Mouse (Mus musculus) liver, embryonic 12.5 days (tissue): Measurements from ENCODE around the gene Gemin5. TPM values are rescaled to one million over a fixed set of nuclear protein-coding genes. Genes with fewer than 3 reads are reported as not detected.

Experiments
- ATAC-seq: fragments of 200-750 bp; cut with Nextera tagmentation; 2 replicates; pipeline ENCODE4 v1.8.0; 2017; ENCODE audit warnings: moderate number of reproducible peaks, mild to moderate bottlenecking, moderate library complexity
- H3K27ac ChIP-seq: fragments of 300-500 bp; sonication (generic); 2 replicates; pipeline ENCODE4 v1.5.1; 2016; ENCODE audit warnings: mild to moderate bottlenecking
- H3K27me3 ChIP-seq: fragments of 300-500 bp; sonication (generic); replicated peaks from 2 replicates; pipeline ENCODE4 v1.6.1; 2016; ENCODE audit warnings: mild to moderate bottlenecking, moderate library complexity
- H3K36me3 ChIP-seq: fragments of 300-500 bp; sonication (generic); 2 replicates; pipeline ENCODE4 v1.6.1; 2016; ENCODE audit warnings: mild to moderate bottlenecking, moderate library complexity
- H3K4me1 ChIP-seq: fragments of 300-500 bp; sonication (generic); 2 replicates; pipeline ENCODE4 v1.6.1; 2016
- H3K4me2 ChIP-seq: fragments of 300-500 bp; sonication (generic); 2 replicates; pipeline ENCODE4 v1.6.1; 2016; ENCODE audit warnings: mild to moderate bottlenecking, moderate library complexity
- H3K4me3 ChIP-seq: fragments of 300-500 bp; sonication (generic); 2 replicates; pipeline ENCODE4 v1.5.1; 2016; ENCODE audit warnings: mild to moderate bottlenecking, moderate library complexity
- H3K9ac ChIP-seq: fragments of 300-500 bp; sonication (generic); 2 replicates; pipeline ENCODE4 v1.6.1; 2016; ENCODE audit warnings: mild to moderate bottlenecking, moderate library complexity
- H3K9me3 ChIP-seq: fragments of 300-500 bp; sonication (generic); replicated peaks from 2 replicates; pipeline ENCODE4 v1.6.1; 2016; ENCODE audit warnings: mild to moderate bottlenecking, moderate library complexity
- WGBS: fragments of 180-500 bp; shearing (Covaris S2); methylation state at CpG from one replicate; pipeline ENCODE4 v1.1.7; 2016; ENCODE audit not compliant: insufficient replicate concordance; 5-methylcytosine and 5-hydroxymethylcytosine counted together
- polyA plus RNA-seq: library from polyadenylated mRNA; unstranded; fragments of >200 nt; fragmentation: Nextera tagmentation; extraction: Ambion mirVana; gene quantifications from 2 replicates; pipeline ENCODE4 v1.2.1, GENCODE M21; 2016

Gemin5 gene
- polyA plus RNA-seq, 1 experiment from 2014 or later: 25.4 TPM

- 20% methylated on average over 2 of the region's 2 CpGs for WGBS
- Histone ChIP-seq H3K27me3 (no peaks in the 10 kb centered on the region), H3K9me3 (no peaks in the 10 kb centered on the region), H3K27ac (peak overlapping the region; percentile 77), H3K9ac (peak overlapping the region; percentile 42; the same call in 1 of the 2 replicates), H3K36me3 (peaks cover 100% of the 10 kb centered on the region), H3K4me1 (peaks cover 25% of the 10 kb centered on the region), H3K4me2 (peak overlapping the region; percentile 28), H3K4me3 (no peak overlapping the region)
- ATAC-seq: peak; percentile 91
These were observed 40.8 kb downstream of the Gemin5 start for GRCm38 (mm10) chr11:58127544-58127943.

GRCm38 (mm10) chr11:58126397-58127160 is 41.8 kb downstream of the Gemin5 start:
- no peaks in the 10 kb centered on the region for H3K27me3 ChIP-seq
- H3K4me3 ChIP-seq: no peak overlapping the region
- H3K4me2 ChIP-seq: no peak overlapping the region
- ATAC-seq: no peak
- H3K36me3 ChIP-seq: peaks cover 98% of the 10 kb centered on the region
- peaks cover 25% of the 10 kb centered on the region for H3K4me1 ChIP-seq
- peak overlapping the region; percentile 77; the same call in 1 of the 2 replicates for H3K27ac ChIP-seq
- WGBS: 82% methylated on average over 7 of the region's 7 CpGs
- no peaks in the 10 kb centered on the region for H3K9me3 ChIP-seq
- H3K9ac ChIP-seq: no peak overlapping the region

GRCm38 (mm10) chr11:58125021-58125420 is 43.3 kb downstream of the Gemin5 start:
- Histone ChIP-seq H3K36me3 (peaks cover 98% of the 10 kb centered on the region), H3K4me3 (no peak overlapping the region), H3K4me1 (peaks cover 25% of the 10 kb centered on the region), H3K9ac (no peak overlapping the region), H3K27ac (no peak overlapping the region), H3K4me2 (no peak overlapping the region), H3K9me3 (no peaks in the 10 kb centered on the region), H3K27me3 (no peaks in the 10 kb centered on the region)
- no peak for ATAC-seq
- WGBS: 80% methylated on average over 11 of the region's 11 CpGs

GRCm38 (mm10) chr11:58123711-58124110 is 44.6 kb downstream of the Gemin5 start:
- Histone ChIP-seq H3K27ac (0 out of 2 replicates have a peak overlapping the region, but pooled peaks have one; percentile 23), H3K4me1 (peaks cover 22% of the 10 kb centered on the region), H3K4me2 (no peak overlapping the region), H3K4me3 (no peak overlapping the region), H3K9me3 (no peaks in the 10 kb centered on the region), H3K36me3 (peaks cover 98% of the 10 kb centered on the region), H3K27me3 (no peaks in the 10 kb centered on the region), H3K9ac (no peak overlapping the region)
- no peak for ATAC-seq
- 76% methylated on average over 2 of the region's 2 CpGs for WGBS

GRCm38 (mm10) chr11:58121351-58121750 is 47.0 kb downstream of the Gemin5 start:
- Histone ChIP-seq H3K27ac (no peak overlapping the region), H3K9ac (no peak overlapping the region), H3K4me1 (no peaks in the 10 kb centered on the region), H3K9me3 (no peaks in the 10 kb centered on the region), H3K36me3 (peaks cover 98% of the 10 kb centered on the region), H3K27me3 (no peaks in the 10 kb centered on the region), H3K4me3 (no peak overlapping the region), H3K4me2 (no peak overlapping the region)
- no peak for ATAC-seq
- 83% methylated on average over 9 of the region's 9 CpGs for WGBS

- WGBS: 82% methylated on average over 3 of the region's 3 CpGs
- H3K9me3 ChIP-seq: no peaks in the 10 kb centered on the region
- no peak for ATAC-seq
- no peak overlapping the region for H3K27ac ChIP-seq
- H3K9ac ChIP-seq: no peak overlapping the region
- no peak overlapping the region for H3K4me2 ChIP-seq
- no peak overlapping the region for H3K4me3 ChIP-seq
- H3K36me3 ChIP-seq: peaks cover 98% of the 10 kb centered on the region
- H3K27me3 ChIP-seq: no peaks in the 10 kb centered on the region
- H3K4me1 ChIP-seq: no peaks in the 10 kb centered on the region
These were observed 47.7 kb downstream of the Gemin5 start for GRCm38 (mm10) chr11:58120655-58121054.

- H3K36me3 ChIP-seq: peaks cover 100% of the 10 kb centered on the region
- 0 out of 2 replicates have a peak overlapping the region, but pooled peaks have one; percentile 16 for H3K27ac ChIP-seq
- no peak overlapping the region for H3K4me3 ChIP-seq
- H3K4me2 ChIP-seq: no peak overlapping the region
- H3K27me3 ChIP-seq: no peaks in the 10 kb centered on the region
- 85% methylated on average over 10 of the region's 10 CpGs for WGBS
- no peak for ATAC-seq
- no peaks in the 10 kb centered on the region for H3K4me1 ChIP-seq
- H3K9me3 ChIP-seq: no peaks in the 10 kb centered on the region
- no peak overlapping the region for H3K9ac ChIP-seq
These were observed 51.2 kb downstream of the Gemin5 start for GRCm38 (mm10) chr11:58117044-58117652.

GRCm38 (mm10) chr11:58116560-58116959 is 51.8 kb downstream of the Gemin5 start:
- Histone ChIP-seq H3K27ac (0 out of 2 replicates have a peak overlapping the region, but pooled peaks have one; percentile 16), H3K4me1 (no peaks in the 10 kb centered on the region), H3K27me3 (no peaks in the 10 kb centered on the region), H3K36me3 (peaks cover 100% of the 10 kb centered on the region), H3K4me3 (no peak overlapping the region), H3K9ac (no peak overlapping the region), H3K9me3 (no peaks in the 10 kb centered on the region), H3K4me2 (no peak overlapping the region)
- WGBS: 29% methylated on average over 1 of the region's 1 CpGs
- no peak for ATAC-seq

GRCm38 (mm10) chr11:58107664-58108337 is 60.5 kb downstream of the Gemin5 start:
- H3K36me3 ChIP-seq: peaks cover 51% of the 10 kb centered on the region
- peaks cover 40% of the 10 kb centered on the region for H3K4me1 ChIP-seq
- no peak overlapping the region for H3K4me2 ChIP-seq
- no peak overlapping the region for H3K27ac ChIP-seq
- no peak for ATAC-seq
- H3K27me3 ChIP-seq: no peaks in the 10 kb centered on the region
- no peaks in the 10 kb centered on the region for H3K9me3 ChIP-seq
- H3K9ac ChIP-seq: no peak overlapping the region
- H3K4me3 ChIP-seq: no peak overlapping the region
- 77% methylated on average over 4 of the region's 4 CpGs for WGBS

- H3K27ac ChIP-seq: no peak overlapping the region
- H3K36me3 ChIP-seq: peaks cover 43% of the 10 kb centered on the region
- 67% methylated on average over 3 of the region's 3 CpGs for WGBS
- no peak overlapping the region for H3K4me3 ChIP-seq
- no peak overlapping the region for H3K9ac ChIP-seq
- H3K9me3 ChIP-seq: no peaks in the 10 kb centered on the region
- H3K27me3 ChIP-seq: no peaks in the 10 kb centered on the region
- H3K4me1 ChIP-seq: peaks cover 44% of the 10 kb centered on the region
- no peak overlapping the region for H3K4me2 ChIP-seq
- ATAC-seq: no peak
These were observed 61.3 kb downstream of the Gemin5 start for GRCm38 (mm10) chr11:58107009-58107408.

GRCm38 (mm10) chr11:58104351-58104791 is 64.0 kb downstream of the Gemin5 start:
- no peaks in the 10 kb centered on the region for H3K9me3 ChIP-seq
- under 1% methylated on average over 24 of the region's 24 CpGs for WGBS
- ATAC-seq: peak; percentile 11; the same call in 1 of the 2 replicates
- H3K27ac ChIP-seq: peak overlapping the region; percentile 90
- H3K4me1 ChIP-seq: peaks cover 44% of the 10 kb centered on the region
- H3K36me3 ChIP-seq: peaks cover 17% of the 10 kb centered on the region
- H3K4me2 ChIP-seq: peak overlapping the region; percentile 87
- H3K27me3 ChIP-seq: peaks cover 4% of the 10 kb centered on the region; the same call in 1 of the 2 replicates
- peak overlapping the region; percentile 92 for H3K9ac ChIP-seq
- H3K4me3 ChIP-seq: peak overlapping the region; percentile 87
